Mouse (Mus musculus) layer of hippocampus, adult 2 months (tissue): ENCODE results near the gene A4gnt. TPM values are rescaled to one million over a fixed set of nuclear protein-coding genes. Genes with fewer than 3 reads are reported as not detected.

Experiments
- DNase-seq, 2 experiments: peaks; one replicate each; pipeline ENCODE4 v3.0.0; 2022; ENCODE audit warnings: low spot score in 2 of 2
- H3K27ac ChIP-seq: fragments of 200-600 bp; 2 replicates; pipeline ENCODE4 v1.8.1; 2022
- H3K4me3 ChIP-seq: fragments of 200-600 bp; 2 replicates; pipeline ENCODE4 v1.8.1; 2022; ENCODE audit warnings: mild to moderate bottlenecking
- CTCF ChIP-seq: fragments of 200-600 bp; conservative IDR thresholded peaks from 2 replicates; pipeline ENCODE4 v1.8.1; 2022; ENCODE audit warnings: antibody characterized with exemption, mild to moderate bottlenecking, moderate library complexity
- total RNA-seq, 2 experiments: library from RNA; stranded (reverse); gene quantifications; 2 replicates each; pipeline ENCODE4 v1.2.3; 2021

The A4gnt gene
- total RNA-seq, 2 experiments from 2014 or later: 0.12 TPM; not detected in 1

- DNase-seq: no peak
- H3K4me3 ChIP-seq: no peak overlapping the region
- TF ChIP-seq CTCF: no peak
- no peak overlapping the region for H3K27ac ChIP-seq
These were observed 9.7 kb downstream of the A4gnt start for GRCm38 (mm10) chr9:99622034-99622433.

DNA sequence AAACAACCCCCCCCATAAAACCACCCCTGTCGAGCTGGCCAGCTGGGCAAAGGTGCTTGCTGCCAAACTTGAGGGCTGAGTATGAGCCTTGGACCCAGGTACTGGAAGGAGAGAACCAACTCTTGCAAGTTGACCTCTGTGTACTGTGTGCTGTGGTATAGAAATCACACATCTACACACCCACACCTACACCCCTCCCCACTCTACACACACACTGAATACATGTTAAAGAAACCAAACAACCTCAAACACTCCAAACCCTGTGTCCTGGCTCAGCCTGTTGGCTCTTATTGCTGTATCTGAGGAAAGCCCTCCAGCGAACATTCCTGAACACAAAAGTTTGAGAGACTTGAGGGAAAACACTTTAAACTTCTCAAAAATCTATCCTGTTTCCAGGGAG is 10.7 kb downstream of the A4gnt start:
- Histone ChIP-seq H3K4me3 (no peak overlapping the region), H3K27ac (no peak overlapping the region)
- no peak for TF ChIP-seq CTCF
- DNase-seq: no peak

- Histone ChIP-seq H3K27ac (no peak overlapping the region), H3K4me3 (no peak overlapping the region)
- no peak for DNase-seq
- TF ChIP-seq CTCF: no peak
These were observed 11.8 kb downstream of the A4gnt start for GRCm38 (mm10) chr9:99624117-99624516.

GRCm38 (mm10) chr9:99628581-99628980 is 16.3 kb downstream of the A4gnt start:
- no peak for DNase-seq
- H3K27ac ChIP-seq: peak overlapping the region; percentile 99
- peak overlapping the region; percentile 80 for H3K4me3 ChIP-seq
- TF ChIP-seq CTCF: no peak

- H3K27ac ChIP-seq: peak within 1 kb of the TSS; percentile 99
- peak; percentile 60 to 67 for DNase-seq
- H3K4me3 ChIP-seq: peak within 1 kb of the TSS; percentile 80
- 0 out of 2 replicates have a peak, but pooled peaks have one; percentile 17 for TF ChIP-seq CTCF
These were observed 17.1 kb downstream of the A4gnt start, which contains the start of gene Dzip1l for GRCm38 (mm10) chr9:99629281-99630011. Gene Dzip1l (plus strand): TSS chr9:99629496.

GRCm38 (mm10) chr9:99630071-99630470 is 17.8 kb downstream of the A4gnt start:
- no peak for DNase-seq
- Histone ChIP-seq H3K27ac (peak overlapping the region; percentile 99), H3K4me3 (peak overlapping the region; percentile 80)
- TF ChIP-seq CTCF: no peak

GRCm38 (mm10) chr9:99630528-99631125 is 18.3 kb downstream of the A4gnt start:
- DNase-seq: peak in 1 of 2 experiments; percentile 46
- peak overlapping the region; percentile 80 for H3K4me3 ChIP-seq
- TF ChIP-seq CTCF: no peak
- H3K27ac ChIP-seq: peak overlapping the region; percentile 99

GRCm38 (mm10) chr9:99631781-99632180 is 19.5 kb downstream of the A4gnt start:
- DNase-seq: peak in 1 of 2 experiments; percentile 29
- peak overlapping the region; percentile 99 for H3K27ac ChIP-seq
- H3K4me3 ChIP-seq: peak overlapping the region; percentile 44
- no peak for TF ChIP-seq CTCF

DNA sequence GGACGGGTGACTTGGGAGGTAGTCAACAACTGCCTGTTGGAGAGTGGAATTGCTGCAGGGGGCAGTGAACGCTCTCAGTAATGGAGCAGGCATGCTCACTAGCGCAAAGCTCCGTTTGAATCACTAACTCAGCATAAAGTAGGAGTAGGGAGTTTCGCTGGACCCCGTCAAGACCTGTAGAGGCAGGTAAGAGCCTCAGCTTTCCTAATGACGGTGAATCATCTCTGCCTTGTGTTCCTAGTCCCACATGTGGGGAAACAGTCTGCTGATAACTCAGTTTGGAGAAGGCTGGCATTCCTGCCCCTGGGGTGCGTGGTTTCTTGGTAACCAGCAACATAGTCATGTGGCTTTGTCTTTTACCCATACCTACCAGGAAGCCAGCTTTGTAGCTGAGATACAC is 20.0 kb downstream of the A4gnt start:
- Histone ChIP-seq H3K27ac (peak overlapping the region; percentile 99), H3K4me3 (peak overlapping the region; percentile 44)
- DNase-seq: peak in 1 of 2 experiments; percentile 10
- TF ChIP-seq CTCF: peak; percentile 60

DNA sequence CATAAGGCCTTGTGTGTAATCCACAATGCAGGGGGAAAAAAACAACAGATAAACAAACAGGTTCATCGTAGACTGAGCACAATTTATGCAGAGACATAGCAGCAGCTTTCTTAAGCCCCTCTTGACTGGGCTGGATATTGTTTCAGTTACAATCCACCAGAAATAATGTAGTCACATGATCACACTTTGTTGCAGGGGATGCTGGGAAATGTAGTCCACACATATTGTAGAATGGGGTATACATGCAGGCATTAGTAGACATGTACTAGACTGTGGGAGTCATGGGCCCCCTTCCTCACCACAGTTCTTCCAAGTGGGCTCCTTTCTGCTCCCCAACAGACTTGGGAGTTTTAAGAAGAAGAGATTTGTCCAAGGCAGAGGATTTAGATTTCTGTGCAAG is 24.5 kb downstream of the A4gnt start:
- no peak for DNase-seq
- H3K27ac ChIP-seq: no peak overlapping the region
- no peak overlapping the region for H3K4me3 ChIP-seq
- TF ChIP-seq CTCF: no peak

GRCm38 (mm10) chr9:99637227-99637626 is 24.9 kb downstream of the A4gnt start:
- no peak for DNase-seq
- H3K27ac ChIP-seq: no peak overlapping the region
- H3K4me3 ChIP-seq: no peak overlapping the region
- TF ChIP-seq CTCF: no peak

DNA sequence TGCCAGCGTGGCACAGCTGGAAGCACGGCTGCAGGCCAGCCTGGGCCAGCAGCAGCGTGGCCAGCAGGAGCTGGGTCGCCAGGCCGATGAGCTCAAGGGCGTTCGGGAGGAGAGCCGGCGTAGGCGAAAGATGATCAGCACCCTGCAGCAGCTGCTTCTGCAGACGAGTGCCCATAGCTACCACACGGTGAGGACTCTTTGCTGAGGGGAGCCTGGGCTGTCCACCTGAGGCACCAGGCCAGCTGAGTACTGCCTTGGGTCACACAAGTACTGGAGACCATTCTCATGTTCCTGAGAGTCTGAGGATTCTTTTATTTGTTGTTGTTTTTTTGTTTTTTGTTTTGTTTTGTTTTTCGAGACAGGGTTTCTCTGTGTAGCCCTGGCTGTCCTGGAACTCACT is 25.4 kb downstream of the A4gnt start:
- no peak for TF ChIP-seq CTCF
- Histone ChIP-seq H3K4me3 (no peak overlapping the region), H3K27ac (no peak overlapping the region)
- DNase-seq: no peak

- no peak overlapping the region for H3K27ac ChIP-seq
- no peak for DNase-seq
- no peak for TF ChIP-seq CTCF
These were observed 27.7 kb downstream of the A4gnt start for GRCm38 (mm10) chr9:99639957-99640356.

DNA sequence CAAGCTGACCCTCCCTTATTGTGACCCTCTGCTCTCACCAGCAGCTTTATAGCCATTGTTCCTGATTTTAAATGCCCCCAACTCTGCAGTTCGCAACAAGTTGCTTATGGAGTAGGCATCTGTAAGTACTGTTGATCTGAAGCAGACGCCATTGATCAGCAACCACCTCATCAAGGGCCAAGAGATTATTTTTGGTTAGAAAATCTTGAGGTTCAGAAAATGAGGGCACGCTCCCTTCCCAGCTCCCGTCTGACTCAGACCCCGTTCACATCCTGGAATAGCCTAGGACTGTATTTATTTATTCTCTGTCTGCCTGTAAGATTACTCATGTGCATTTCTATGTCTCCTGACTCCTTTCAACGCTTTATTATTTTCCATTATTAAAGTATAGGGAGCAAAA is 33.1 kb downstream of the A4gnt start:
- TF ChIP-seq CTCF: no peak
- no peak for DNase-seq
- Histone ChIP-seq H3K4me3 (no peak overlapping the region), H3K27ac (no peak overlapping the region)

More at GRCm38 (mm10) chr9:99639957-99640356, 27.7 kb downstream of the A4gnt start:
- no peak overlapping the region for H3K4me3 ChIP-seq
